Mouse (Mus musculus): ENCODE results near the gene Apoe. TPM values are rescaled to one million over a fixed set of nuclear protein-coding genes. Genes with fewer than 3 reads are reported as not detected.

The Apoe gene
- total RNA-seq, 2 experiments from 2014 or later, result 270 to 319 TPM

DNA sequence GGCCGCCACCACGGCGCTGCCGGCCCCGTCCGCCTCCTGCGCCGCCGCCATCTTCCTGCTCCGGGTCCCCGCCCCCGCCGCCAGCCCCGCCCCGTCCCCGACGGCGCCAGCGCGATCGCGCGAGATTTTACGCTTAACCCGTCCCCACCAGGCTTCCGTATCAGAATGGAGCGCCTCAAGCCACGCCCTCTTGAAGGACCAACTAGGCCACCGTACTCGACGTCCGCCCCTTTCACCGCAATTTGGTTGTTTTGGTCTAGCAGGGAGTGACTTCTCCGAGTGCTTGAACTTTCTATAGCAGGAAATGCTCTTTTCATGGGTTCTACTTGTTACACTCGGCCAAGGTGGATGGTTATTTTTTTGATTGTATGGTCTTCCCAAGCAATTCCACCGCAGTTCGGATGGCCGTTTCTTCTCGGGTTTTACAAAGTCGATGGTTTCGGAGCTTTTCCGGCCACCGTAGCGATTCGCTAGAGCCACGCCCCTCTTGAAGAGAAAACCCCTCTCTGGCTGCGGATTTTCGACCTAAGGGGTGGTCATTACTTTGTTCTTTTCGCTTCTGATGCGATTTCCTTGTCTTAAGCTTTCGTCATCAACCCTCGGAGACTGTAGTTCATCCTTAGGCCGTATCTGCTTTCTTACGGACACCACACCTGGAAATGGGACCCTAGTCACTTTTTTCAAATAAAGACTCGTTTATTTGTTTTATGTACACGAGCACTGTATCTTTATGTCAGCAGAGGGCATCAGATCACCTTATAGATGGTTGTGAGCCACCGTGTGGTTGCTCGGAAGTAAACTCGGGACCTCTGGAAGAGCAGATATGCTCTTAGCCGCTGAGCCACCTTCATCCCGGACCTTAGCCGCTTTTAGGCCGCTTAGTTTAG, 33.8 kb downstream of the Apoe start, which contains the start of gene Clptm1:
TSS of gene Clptm1 (minus strand) at position 79 of the 887 bp plus-strand sequence.
- peak; percentile 98 to 99 for DNase-seq

DNA sequence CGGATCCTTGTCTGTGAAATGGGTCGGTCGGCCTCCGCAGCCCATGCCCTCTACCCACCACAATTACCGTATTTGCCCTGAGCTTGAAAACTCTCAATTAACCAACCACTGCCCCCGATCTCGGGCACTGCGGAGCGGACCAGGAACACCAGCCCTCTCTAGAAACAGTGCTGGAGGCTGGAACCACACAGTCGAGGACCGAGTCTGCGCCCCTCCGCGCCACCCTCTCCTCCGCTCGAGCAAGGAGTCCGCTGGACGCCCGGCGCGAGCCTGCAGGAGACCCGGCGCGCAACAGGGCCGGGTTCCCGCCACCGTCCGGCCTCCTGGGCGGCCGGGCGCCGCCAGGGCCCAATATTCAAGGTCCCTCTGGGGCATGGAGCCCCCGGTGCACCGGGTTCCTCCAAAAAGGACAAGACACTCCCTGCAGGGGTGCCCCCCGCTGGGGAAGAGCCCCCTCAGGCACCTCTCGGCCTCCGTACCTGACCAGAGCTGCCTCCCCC, 34.5 kb downstream of the Apoe start:
- DNase-seq, result no peak

DNA sequence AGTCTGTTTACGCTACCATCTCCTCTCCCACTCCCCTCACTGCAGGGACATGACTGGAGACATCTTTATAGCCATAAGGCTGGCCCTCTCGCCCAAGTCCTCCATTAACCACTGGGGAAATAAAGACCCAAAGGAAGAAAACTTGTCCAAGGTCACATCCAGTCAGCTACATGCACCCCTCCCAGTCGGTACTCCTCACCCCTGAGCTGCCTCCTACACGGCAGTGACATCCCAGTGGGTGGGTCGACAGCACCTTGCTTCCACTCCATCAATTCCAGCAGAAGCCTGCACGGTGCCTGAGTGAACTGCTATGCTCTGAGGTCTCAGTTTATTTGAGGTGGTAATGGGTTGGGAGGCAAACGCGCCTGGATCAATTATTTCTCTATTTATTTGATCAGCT, 35.0 kb downstream of the Apoe start:
- DNase-seq, result no peak

DNA sequence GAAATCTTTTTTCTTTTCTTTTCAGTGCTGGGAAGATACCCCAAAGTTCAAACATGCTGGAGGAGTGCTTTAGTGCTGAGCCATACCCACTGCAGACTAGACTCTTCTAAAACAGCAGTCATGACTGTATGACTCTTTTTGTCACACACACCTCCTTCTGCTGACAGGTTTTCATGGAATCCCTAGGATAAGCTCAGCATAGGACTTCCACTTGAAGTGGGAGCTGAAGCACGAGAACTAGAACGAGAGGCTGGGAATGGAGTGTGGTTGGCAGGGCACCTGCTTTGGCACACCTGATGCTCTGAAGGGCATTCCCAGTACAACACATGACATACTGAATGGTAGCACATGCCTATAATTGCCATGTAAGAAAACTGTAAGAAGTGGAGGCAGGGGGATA, 46.4 kb downstream of the Apoe start:
- DNase-seq, result peak; percentile 78 to 84

DNA sequence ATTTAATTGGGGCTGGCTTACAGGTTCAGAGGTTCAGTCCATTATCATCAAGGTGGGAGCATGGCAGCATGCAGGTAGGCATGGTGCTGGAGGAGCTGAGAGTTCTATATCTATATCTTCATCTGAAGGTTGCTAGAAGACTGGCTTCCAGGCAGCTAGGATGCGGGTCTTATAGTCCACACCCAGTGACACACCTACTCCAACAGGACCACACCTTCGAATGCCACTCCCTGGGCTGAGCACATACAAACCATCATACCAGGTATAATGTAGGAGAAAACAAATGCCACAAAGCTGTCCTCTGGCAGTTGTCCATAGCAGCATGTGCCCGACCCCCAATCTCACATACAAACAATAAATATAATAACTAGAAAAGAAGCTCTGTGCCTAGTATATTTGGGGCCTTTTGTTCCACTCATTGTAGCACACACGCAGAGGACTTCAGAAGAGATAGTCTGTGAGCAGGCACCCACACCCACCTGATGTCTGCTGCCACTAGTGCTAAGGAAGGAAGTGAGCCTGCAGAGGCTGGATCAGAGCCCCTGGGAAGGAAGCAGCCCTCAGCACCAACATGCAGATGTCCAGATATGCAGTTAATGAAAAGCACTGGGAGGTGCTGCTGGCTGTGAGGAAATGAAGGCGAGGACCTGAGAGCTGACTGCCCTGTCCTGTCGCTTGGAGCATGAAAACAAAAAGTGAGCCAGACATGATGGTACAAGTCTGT, 47.8 kb downstream of the Apoe start:
- no peak for DNase-seq

Other genes with a start within 250 kb of the Apoe start
- 10 to 100 TPM; 21.3 to 22.1 TPM for gene Mark4, start 240.4 kb downstream of the Apoe start, total RNA-seq (2021)
- 1 to 10 TPM in 1 of 2 experiments, under 1 TPM in 1; 0.77 to 1.1 TPM for gene Exoc3l2, start 235.9 kb downstream of the Apoe start, total RNA-seq (2021)
- 1 to 10 TPM; 2.7 to 2.8 TPM for gene Bloc1s3, start 190.8 kb downstream of the Apoe start, total RNA-seq (2021)
- 10 to 100 TPM; 44.3 to 45.3 TPM for gene Trappc6a, start 190.8 kb downstream of the Apoe start, total RNA-seq (2021)
- gene Nkpd1, start 181.3 kb downstream of the Apoe start, total RNA-seq (2021), result under 1 TPM in 1 of 2 experiments, not detected in 1; 0.18 TPM
- 10 to 100 TPM; 61.1 to 63.1 TPM for gene Ppp1r37, start 136.1 kb downstream of the Apoe start, total RNA-seq (2021)
- gene Zfp296, start 121.9 kb downstream of the Apoe start, total RNA-seq (2021), result under 1 TPM; 0.35 to 0.49 TPM
- 10 to 100 TPM; 52.1 to 55.0 TPM for gene Gemin7, start 121.6 kb downstream of the Apoe start, total RNA-seq (2021)
- gene Clasrp, start 94.7 kb downstream of the Apoe start, total RNA-seq (2021), result 10 to 100 TPM; 10.5 to 15.6 TPM
- 1 to 10 TPM; 9.0 to 9.2 TPM for gene Relb, start 69.8 kb downstream of the Apoe start, total RNA-seq (2021)
- gene Clptm1, start 34.2 kb downstream of the Apoe start, total RNA-seq (2021), result 10 to 100 TPM; 77.3 to 85.5 TPM
- under 1 TPM in 1 of 2 experiments, not detected in 1; 0.75 TPM for gene Apoc2, start 21.2 kb downstream of the Apoe start, total RNA-seq (2021)
- not detected for gene Gm44805, start 17.8 kb downstream of the Apoe start, total RNA-seq (2021)
- gene Apoc4, start 17.7 kb downstream of the Apoe start, total RNA-seq (2021), result not detected
- gene Apoc1, start 6.5 kb downstream of the Apoe start, total RNA-seq (2021), result 10 to 100 TPM in 1 of 2 experiments, under 1 TPM in 1; 0.57 to 19.5 TPM
- 100 to 1,000 TPM in 1 of 2 experiments, 10 to 100 TPM in 1; 98.9 to 110 TPM for gene Tomm40, start 16.2 kb upstream of the Apoe start, total RNA-seq (2021)
- gene Nectin2, start 51.3 kb upstream of the Apoe start, total RNA-seq (2021), result 10 to 100 TPM; 28.5 to 30.0 TPM
- gene Bcam, start 71.8 kb upstream of the Apoe start, total RNA-seq (2021), result 100 to 1,000 TPM; 192 to 199 TPM
- under 1 TPM; 0.35 to 0.75 TPM for gene Cblc, start 97.6 kb upstream of the Apoe start, total RNA-seq (2021)
- 1 to 10 TPM; 2.9 to 3.7 TPM for gene Bcl3, start 123.6 kb upstream of the Apoe start, total RNA-seq (2021)
- not detected for gene Gm19345, start 152.8 kb upstream of the Apoe start, total RNA-seq (2021)
- not detected for gene Ceacam16, start 162.1 kb upstream of the Apoe start, total RNA-seq (2021)
- gene Ceacam19, start 188.8 kb upstream of the Apoe start, total RNA-seq (2021), result not detected
- gene Pvr, start 222.0 kb upstream of the Apoe start, total RNA-seq (2021), result 10 to 100 TPM; 18.5 to 19.5 TPM